Mouse (Mus musculus): Measurements from ENCODE around the gene Rras2. TPM values are rescaled to one million over a fixed set of nuclear protein-coding genes. Genes with fewer than 3 reads are reported as not detected.

Gene Rras2
- polyA plus RNA-seq, 1 experiment from 2014 or later: 51.2 TPM

DNA sequence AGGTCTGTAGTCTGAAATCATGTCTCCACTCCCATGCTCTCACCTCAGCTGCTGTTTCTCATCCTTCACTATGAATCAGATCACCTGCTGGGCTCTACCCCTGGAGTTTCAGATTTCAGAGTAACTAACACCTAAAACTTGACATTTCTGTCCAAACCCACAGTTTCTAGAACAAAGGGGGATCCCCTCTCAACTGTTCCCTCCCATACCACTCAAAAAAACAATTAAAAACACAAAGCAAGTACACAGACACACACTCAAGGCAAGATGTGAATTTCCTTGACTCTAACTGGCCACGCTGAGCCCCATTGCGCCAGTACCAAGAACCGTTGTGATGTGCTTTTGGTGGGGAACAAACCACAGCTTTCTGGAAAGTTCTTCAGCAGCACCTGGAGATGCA, 21.8 kb upstream of the Rras2 start:
- H3K4me1 ChIP-seq (replicated peaks; ENCODE audit: insufficient read depth, low read length): 0 out of 2 replicates have a peak, but pooled peaks cover 2% of the 10 kb centered on the region
- H3K9ac ChIP-seq (ENCODE audit: low read depth, low read length): no peak overlapping the region
- 97% methylated on average over 3 of the region's 3 CpGs for WGBS
- DNase-seq (ENCODE audit: low spot score) (no peak), ATAC-seq (replicated peaks; ENCODE audit: low FRiP score, low read depth) (no peak)
- H3K4me2 ChIP-seq (ENCODE audit: low read length): no peak overlapping the region
- H3K36me3 ChIP-seq (ENCODE audit: insufficient read depth, low read length): no peaks in the 10 kb centered on the region
- H3K27ac ChIP-seq: no peak overlapping the region
- no peaks in the 10 kb centered on the region for H3K27me3 ChIP-seq (ENCODE audit: insufficient read depth, low read length)
- no peaks in the 10 kb centered on the region for H3K9me3 ChIP-seq (replicated peaks; ENCODE audit: low read length)
- H3K4me3 ChIP-seq (replicated peaks; ENCODE audit: low read depth, low read length): no peak overlapping the region
- TF ChIP-seq CTCF (IDR thresholded peaks at IDR 0.05; ENCODE audit: low read depth): no peak

DNA sequence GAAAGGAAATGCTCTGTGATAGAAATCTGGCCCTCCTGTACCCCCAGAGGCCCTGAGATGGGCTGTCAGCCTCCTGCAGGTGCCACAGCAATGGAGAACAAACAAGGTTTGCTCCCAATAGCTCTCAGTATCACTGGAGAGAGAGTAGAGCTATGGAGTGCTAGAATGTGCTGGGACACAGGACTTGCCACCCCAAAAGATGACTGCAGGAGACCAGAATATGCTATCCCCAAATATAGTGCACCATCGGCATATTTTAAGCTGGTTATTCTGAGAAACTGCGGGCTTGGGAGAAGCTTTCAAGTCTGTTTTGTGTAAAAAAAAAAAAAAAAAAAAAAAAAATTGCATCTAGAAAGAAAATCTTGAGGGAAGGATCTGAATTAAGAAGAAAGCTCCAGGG, 20.7 kb upstream of the Rras2 start:
- 91% methylated on average over 2 of the region's 2 CpGs for WGBS
- no peak for TF ChIP-seq CTCF (IDR thresholded peaks at IDR 0.05; ENCODE audit: low read depth)
- H3K27ac ChIP-seq: no peak overlapping the region

DNA sequence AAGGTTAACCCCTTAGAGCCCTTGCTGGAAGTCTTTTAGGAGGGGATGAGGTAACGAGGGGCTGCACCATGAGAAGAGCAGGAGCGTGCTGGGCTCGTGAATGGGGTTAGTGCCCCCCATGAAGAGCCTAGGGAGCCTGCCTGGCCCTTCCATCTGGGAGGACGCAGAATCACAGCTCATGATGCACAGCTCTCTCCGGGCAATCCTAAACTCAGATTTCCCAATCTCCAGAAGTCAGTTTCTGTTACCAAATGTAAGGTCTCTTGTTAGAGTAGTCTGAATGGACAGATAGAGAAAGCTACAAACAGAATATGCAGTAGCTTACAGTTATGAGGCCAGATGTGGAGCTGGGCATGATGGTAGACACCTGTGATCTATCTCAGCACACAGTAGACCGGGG, 17.6 kb upstream of the Rras2 start:
- H3K4me2 ChIP-seq (ENCODE audit: low read length): no peak overlapping the region
- TF ChIP-seq CTCF (IDR thresholded peaks at IDR 0.05; ENCODE audit: low read depth): no peak
- ATAC-seq (replicated peaks; ENCODE audit: low FRiP score, low read depth): no peak
- no peak overlapping the region for H3K9ac ChIP-seq (ENCODE audit: low read depth, low read length)
- no peaks in the 10 kb centered on the region for H3K9me3 ChIP-seq (replicated peaks; ENCODE audit: low read length)
- H3K27me3 ChIP-seq (ENCODE audit: insufficient read depth, low read length): no peaks in the 10 kb centered on the region
- 0 out of 2 replicates have a peak, but pooled peaks cover 2% of the 10 kb centered on the region for H3K4me1 ChIP-seq (replicated peaks; ENCODE audit: insufficient read depth, low read length)
- DNase-seq (ENCODE audit: low spot score): no peak
- no peak overlapping the region for H3K4me3 ChIP-seq (replicated peaks; ENCODE audit: low read depth, low read length)
- H3K27ac ChIP-seq: no peak overlapping the region
- H3K36me3 ChIP-seq (ENCODE audit: insufficient read depth, low read length): no peaks in the 10 kb centered on the region
- 46% methylated on average over 6 of the region's 6 CpGs for WGBS

More for the DNA sequence above, 20.7 kb upstream of the Rras2 start:
- Histone ChIP-seq H3K36me3 (ENCODE audit: insufficient read depth, low read length) (no peaks in the 10 kb centered on the region), H3K9me3 (replicated peaks; ENCODE audit: low read length) (no peaks in the 10 kb centered on the region), H3K4me2 (ENCODE audit: low read length) (no peak overlapping the region), H3K4me1 (replicated peaks; ENCODE audit: insufficient read depth, low read length) (0 out of 2 replicates have a peak, but pooled peaks cover 2% of the 10 kb centered on the region), H3K4me3 (replicated peaks; ENCODE audit: low read depth, low read length) (no peak overlapping the region), H3K9ac (ENCODE audit: low read depth, low read length) (no peak overlapping the region), H3K27me3 (ENCODE audit: insufficient read depth, low read length) (no peaks in the 10 kb centered on the region)
- no peak for DNase-seq (ENCODE audit: low spot score)
- ATAC-seq (replicated peaks; ENCODE audit: low FRiP score, low read depth): no peak

DNA sequence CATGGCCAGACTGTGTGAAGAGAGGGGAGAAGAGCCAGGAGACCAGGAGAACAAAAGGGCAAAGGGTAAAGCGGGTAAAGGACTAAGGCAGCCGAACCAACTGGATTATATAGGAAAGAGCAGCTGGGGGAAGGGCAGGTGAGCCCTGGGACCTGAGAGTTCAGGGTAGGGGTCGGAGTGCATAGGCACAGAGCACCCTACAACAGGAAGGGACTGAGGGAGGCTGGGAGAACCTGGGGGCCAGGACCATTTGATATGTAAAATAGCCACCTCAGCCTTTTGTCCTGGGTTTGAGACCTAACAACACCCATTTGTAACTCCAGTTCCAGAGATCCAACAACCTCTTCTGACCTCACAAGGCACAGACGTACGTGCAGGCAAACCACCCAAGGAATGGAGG, 16.4 kb upstream of the Rras2 start:
- 32% methylated on average over 5 of the region's 5 CpGs for WGBS

DNA sequence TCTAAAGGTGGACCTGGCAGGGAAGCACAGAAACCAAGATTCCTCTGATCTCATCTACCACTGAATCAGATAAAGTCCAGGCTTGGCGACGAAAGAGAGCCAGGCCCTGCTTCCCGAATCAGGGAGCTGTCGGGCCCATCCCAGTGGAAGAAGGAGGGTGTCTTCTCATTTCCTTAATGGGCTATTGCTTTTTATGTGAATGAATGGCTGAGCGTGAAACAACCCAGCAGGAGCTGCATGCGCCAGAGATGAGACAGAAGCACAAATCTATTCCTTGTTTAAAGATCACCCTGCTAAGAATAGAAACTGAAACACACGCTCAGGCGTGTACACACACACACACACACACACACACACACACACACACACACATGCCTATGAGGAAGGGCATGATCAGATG, 14.7 kb upstream of the Rras2 start:
- no peak for TF ChIP-seq CTCF (IDR thresholded peaks at IDR 0.05; ENCODE audit: low read depth)
- no peaks in the 10 kb centered on the region for H3K27me3 ChIP-seq (ENCODE audit: insufficient read depth, low read length)
- H3K4me3 ChIP-seq (replicated peaks; ENCODE audit: low read depth, low read length): no peak overlapping the region
- no peaks in the 10 kb centered on the region for H3K9me3 ChIP-seq (replicated peaks; ENCODE audit: low read length)
- no peaks in the 10 kb centered on the region for H3K36me3 ChIP-seq (ENCODE audit: insufficient read depth, low read length)
- H3K27ac ChIP-seq: no peak overlapping the region
- DNase-seq (ENCODE audit: low spot score) (peak; percentile 41), ATAC-seq (replicated peaks; ENCODE audit: low FRiP score, low read depth) (no peak)
- no peak overlapping the region for H3K9ac ChIP-seq (ENCODE audit: low read depth, low read length)
- WGBS: 20% methylated on average over 8 of the region's 8 CpGs
- H3K4me1 ChIP-seq (replicated peaks; ENCODE audit: insufficient read depth, low read length): 0 out of 2 replicates have a peak, but pooled peaks cover 2% of the 10 kb centered on the region
- 0 out of 2 replicates have a peak overlapping the region, but pooled peaks have one; percentile 3 for H3K4me2 ChIP-seq (ENCODE audit: low read length)

More for the DNA sequence above, 16.4 kb upstream of the Rras2 start:
- Histone ChIP-seq H3K4me3 (replicated peaks; ENCODE audit: low read depth, low read length) (no peak overlapping the region), H3K27ac (no peak overlapping the region), H3K9me3 (replicated peaks; ENCODE audit: low read length) (no peaks in the 10 kb centered on the region), H3K4me2 (ENCODE audit: low read length) (no peak overlapping the region), H3K36me3 (ENCODE audit: insufficient read depth, low read length) (no peaks in the 10 kb centered on the region), H3K4me1 (replicated peaks; ENCODE audit: insufficient read depth, low read length) (0 out of 2 replicates have a peak, but pooled peaks cover 2% of the 10 kb centered on the region), H3K27me3 (ENCODE audit: insufficient read depth, low read length) (no peaks in the 10 kb centered on the region), H3K9ac (ENCODE audit: low read depth, low read length) (no peak overlapping the region)
- no peak for ATAC-seq (replicated peaks; ENCODE audit: low FRiP score, low read depth)
- DNase-seq (ENCODE audit: low spot score): no peak
- TF ChIP-seq CTCF (IDR thresholded peaks at IDR 0.05; ENCODE audit: low read depth): no peak

DNA sequence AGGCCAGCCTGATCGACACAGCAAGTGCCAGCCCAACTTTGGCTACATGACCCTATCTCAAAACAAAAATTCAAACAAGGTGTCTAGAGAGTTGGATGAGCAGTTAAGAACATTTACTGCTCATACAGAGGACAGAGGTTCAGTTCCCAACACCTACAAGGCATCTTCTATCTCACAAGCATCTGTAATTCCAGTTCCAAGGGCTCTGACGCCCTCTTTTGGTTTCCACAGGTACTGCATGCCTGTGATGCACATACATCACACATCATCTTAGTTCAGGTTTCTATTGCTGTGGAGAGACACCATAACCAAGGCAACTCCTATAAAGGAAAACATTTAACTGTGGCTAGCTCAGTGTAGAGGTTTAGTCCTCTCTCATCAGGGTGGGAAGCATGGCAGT, 11.7 kb upstream of the Rras2 start:
- 47% methylated on average over 2 of the region's 2 CpGs for WGBS

DNA sequence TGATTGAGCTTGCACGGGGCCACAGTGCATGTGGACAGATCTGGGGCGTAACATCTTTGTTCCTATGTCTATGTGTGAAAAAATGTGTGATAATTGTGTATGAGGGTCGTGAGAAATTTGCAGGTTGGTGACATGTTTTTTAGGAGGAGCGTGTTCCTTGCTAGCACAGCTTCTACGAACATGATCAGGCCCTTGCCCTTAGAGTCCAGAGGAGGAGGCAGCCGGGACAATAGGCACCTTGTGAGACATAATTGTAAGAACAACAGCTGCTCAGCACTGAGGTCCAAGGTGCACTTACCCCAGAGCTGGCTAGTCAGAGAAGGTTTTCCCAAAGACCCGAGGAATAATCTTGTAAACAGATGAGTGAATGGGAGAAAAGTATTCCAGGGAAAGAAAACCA, 599 bp upstream of the Rras2 start:
- Histone ChIP-seq H3K27ac (0 out of 2 replicates have a peak overlapping the region, but pooled peaks have one; percentile 92), H3K4me3 (replicated peaks; ENCODE audit: low read depth, low read length) (peak overlapping the region; percentile 68), H3K36me3 (ENCODE audit: insufficient read depth, low read length) (no peaks in the 10 kb centered on the region), H3K4me1 (replicated peaks; ENCODE audit: insufficient read depth, low read length) (peaks cover 5% of the 10 kb centered on the region; the same call in 1 of the 2 replicates), H3K9ac (ENCODE audit: low read depth, low read length) (no peak overlapping the region), H3K4me2 (ENCODE audit: low read length) (peak overlapping the region; percentile 81), H3K9me3 (replicated peaks; ENCODE audit: low read length) (no peaks in the 10 kb centered on the region), H3K27me3 (ENCODE audit: insufficient read depth, low read length) (no peaks in the 10 kb centered on the region)
- ATAC-seq (replicated peaks; ENCODE audit: low FRiP score, low read depth) (no peak), DNase-seq (ENCODE audit: low spot score) (no peak)
- WGBS: 37% methylated on average over 7 of the region's 7 CpGs
- TF ChIP-seq CTCF (IDR thresholded peaks at IDR 0.05; ENCODE audit: low read depth): no peak

More for the DNA sequence above, 11.7 kb upstream of the Rras2 start:
- DNase-seq (ENCODE audit: low spot score) (no peak), ATAC-seq (replicated peaks; ENCODE audit: low FRiP score, low read depth) (no peak)
- no peaks in the 10 kb centered on the region for H3K27me3 ChIP-seq (ENCODE audit: insufficient read depth, low read length)
- no peak; the same call in 1 of the 2 replicates for TF ChIP-seq CTCF (IDR thresholded peaks at IDR 0.05; ENCODE audit: low read depth)
- no peak overlapping the region for H3K9ac ChIP-seq (ENCODE audit: low read depth, low read length)
- H3K9me3 ChIP-seq (replicated peaks; ENCODE audit: low read length): no peaks in the 10 kb centered on the region
- H3K4me2 ChIP-seq (ENCODE audit: low read length): no peak overlapping the region
- H3K36me3 ChIP-seq (ENCODE audit: insufficient read depth, low read length): no peaks in the 10 kb centered on the region
- no peaks in the 10 kb centered on the region for H3K4me1 ChIP-seq (replicated peaks; ENCODE audit: insufficient read depth, low read length)
- H3K27ac ChIP-seq: no peak overlapping the region
- H3K4me3 ChIP-seq (replicated peaks; ENCODE audit: low read depth, low read length): no peak overlapping the region
